Mouse (Mus musculus) bone marrow, adult 2 months (tissue): Measurements from ENCODE around the gene Elf2.

Experiments used
- CTCF ChIP-seq: fragments of 200-500 bp; IDR thresholded peaks from 2 replicates; pipeline ENCODE4 v1.5.1; 2011; ENCODE audit warnings: low read length, control low read depth; ENCODE audit not compliant: control insufficient read depth, insufficient read depth
- POLR2A ChIP-seq: fragments of 200-500 bp; IDR thresholded peaks from 2 replicates; pipeline ENCODE4 v1.6.1; 2011; ENCODE audit warnings: low read depth, mild to moderate bottlenecking, control low read depth, low read length, borderline replicate concordance; ENCODE audit not compliant: control insufficient read depth

DNA sequence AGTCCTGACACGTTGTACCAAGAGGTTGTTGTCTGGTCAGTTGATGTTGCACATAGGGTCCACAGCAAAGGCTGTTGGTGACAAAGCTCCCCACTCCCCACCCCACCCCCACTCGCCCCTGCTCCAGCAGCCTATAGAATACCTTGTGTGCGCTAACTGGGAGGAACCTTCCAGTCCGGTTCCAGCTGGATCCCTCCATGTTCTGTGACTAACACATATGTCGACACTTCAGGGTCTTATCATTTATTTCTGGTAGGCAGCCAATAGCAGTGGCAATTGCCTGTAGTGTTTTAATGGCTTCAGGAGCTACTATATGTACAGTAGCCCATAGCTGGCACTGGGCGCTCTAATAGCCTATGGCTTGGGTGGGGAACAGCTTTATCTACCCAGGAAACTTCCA is 118.2 kb downstream of the Elf2 start:
- TF ChIP-seq POLR2A: no peak
- no peak for TF ChIP-seq CTCF
